Mouse (Mus musculus) left cerebral cortex, postnatal 10 days (tissue): ENCODE data around the gene A2ml1. TPM values are rescaled to one million over a fixed set of nuclear protein-coding genes. Genes with fewer than 3 reads are reported as not detected.

Source experiments
- DNase-seq, 2 experiments: peaks; one replicate each; pipeline ENCODE4 v3.0.0; 2021 to 2022; ENCODE audit warnings: low spot score in 2 of 2, mixed read lengths in 1 of 2; ENCODE audit errors: extremely low spot score in 1 of 2
- intact Hi-C: fragments of 180-260 bp; cut with DNase I; formaldehyde crosslinking; loops from one replicate; pipeline ENCODE4 v1.15.1; 2025
- total RNA-seq, 2 experiments: library from RNA; stranded (reverse); gene quantifications; 2 replicates each; pipeline ENCODE4 v1.2.3; 2021

The A2ml1 gene
- total RNA-seq, 2 experiments from 2014 or later = 16.1 to 17.9 TPM

DNA sequence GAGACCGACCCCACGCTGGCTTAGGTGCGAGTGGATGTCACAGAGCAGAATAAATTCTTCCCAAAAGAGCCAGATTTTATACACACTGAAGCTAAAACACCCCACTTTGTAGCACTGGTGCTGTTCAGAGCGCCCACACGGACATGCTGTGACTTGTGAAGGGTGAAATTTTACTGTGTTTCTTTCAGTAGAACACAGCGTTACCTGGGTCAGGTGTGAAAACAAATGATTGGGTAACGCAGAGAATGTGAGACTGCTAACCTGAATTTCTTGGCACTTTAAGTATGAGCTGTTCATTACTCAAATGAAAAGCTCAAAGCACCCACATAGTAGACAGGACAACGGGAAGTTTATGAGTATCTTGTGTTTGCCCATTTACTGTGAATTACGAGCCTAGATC, 4.1 kb downstream of the A2ml1 start:
- intact Hi-C loops = no loop called here
- no peak for DNase-seq

DNA sequence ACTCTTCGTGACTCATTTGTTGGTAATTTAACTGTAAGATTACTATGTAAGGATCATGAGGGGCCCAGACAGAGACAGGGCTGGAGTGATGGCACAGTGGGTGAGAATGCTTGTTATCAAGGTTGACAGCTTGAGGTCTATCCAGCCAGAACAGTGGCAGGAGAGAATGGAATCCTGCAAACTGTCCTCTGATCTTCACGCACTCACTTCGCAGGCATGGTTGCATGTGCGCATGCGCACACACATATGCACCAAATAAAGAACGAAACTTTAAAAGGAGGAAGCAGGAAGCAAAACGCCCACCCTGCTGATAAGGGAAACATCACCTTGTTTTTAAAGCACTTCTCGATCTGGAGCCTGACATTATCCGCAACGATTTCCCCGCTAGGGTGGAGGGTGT, 14.8 kb downstream of the A2ml1 start:
- no peak for DNase-seq
- intact Hi-C loops = no loop called here

DNA sequence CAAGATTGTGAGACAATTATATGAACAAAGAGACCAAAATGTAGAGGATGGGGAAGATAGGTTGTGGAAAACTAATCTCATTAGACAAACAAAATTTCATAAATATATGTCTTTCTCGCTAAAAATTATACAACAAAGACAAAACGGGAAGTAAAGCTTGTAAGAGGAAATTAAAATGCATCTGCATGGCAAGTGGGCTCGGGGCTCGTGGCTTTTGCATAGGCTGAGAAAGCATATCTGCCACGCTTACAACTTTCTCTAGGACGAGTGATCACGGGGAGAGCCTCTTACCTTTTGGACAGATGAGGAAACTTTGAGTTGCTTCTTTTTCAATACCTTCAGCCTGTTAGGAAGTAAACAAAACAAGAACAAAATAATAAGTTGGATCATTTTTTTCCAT, 27.4 kb downstream of the A2ml1 start:
- no peak for DNase-seq
- intact Hi-C loops = no loop called here

DNA sequence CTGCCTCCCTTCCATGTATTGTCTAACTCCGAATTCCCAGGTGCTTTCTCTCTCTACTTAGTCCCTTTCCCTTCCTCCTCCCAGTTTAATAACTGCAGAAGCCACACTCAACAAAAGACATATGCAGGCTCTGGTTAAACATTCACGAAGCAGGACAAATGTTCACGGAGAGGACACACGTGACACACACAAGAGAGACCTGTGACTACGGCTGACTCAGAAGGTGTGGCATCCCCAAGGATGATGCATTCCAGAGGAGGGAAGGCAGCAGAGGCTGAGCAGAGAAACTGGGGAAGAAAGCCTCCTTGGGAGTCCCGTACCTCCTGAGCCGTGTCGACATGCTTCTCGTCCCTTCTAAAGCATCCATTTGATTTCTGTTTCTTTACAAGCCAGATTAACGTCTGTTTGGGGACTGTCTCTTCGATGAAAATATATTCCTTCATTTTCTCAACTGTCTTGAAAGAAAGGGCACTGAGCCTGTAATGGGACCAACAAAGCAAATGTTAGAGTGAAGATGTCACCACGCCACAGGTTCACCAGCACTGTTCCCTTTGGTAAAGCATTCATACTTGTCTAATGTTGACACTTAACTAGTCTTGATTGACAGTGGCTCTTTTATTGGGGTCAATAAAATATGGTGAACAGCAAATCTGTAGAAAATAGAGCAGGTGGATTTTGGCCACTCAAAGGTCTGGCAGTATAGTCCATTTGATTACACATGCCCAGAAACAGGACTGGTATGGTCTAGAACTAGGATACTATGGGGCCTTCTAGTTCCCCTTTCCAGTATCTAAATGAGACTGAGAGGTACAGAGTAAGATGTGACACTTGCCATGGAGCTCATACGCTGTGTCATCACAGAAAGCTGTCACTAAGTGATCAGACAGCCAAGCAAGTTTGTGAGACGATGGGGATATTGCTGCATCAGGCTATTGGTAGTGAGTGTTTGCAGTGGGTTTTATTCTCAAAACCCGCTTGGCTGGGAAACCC, 31.6 kb downstream of the A2ml1 start:
- intact Hi-C loops = no loop called here
- DNase-seq = no peak

DNA sequence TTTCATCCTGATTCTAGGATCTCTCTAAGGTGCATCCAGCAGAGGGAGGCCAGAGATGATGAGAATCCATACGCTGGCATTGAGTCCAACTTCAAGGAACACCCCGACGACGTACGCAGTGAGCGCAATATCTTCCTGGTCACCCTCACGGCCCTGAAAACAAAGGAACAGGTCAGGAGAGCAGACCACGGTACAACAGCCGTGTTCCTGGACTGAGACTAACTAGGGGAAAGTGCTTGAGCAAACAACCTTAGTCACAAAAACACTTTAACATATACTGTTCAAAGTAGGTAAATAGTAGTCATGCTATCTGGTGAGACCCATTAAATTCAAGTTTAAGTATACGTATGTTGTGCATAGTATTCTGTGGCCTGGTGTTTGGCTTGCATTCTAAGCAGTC, 32.9 kb downstream of the A2ml1 start:
- DNase-seq = no peak
- intact Hi-C loops = no loop called here

DNA sequence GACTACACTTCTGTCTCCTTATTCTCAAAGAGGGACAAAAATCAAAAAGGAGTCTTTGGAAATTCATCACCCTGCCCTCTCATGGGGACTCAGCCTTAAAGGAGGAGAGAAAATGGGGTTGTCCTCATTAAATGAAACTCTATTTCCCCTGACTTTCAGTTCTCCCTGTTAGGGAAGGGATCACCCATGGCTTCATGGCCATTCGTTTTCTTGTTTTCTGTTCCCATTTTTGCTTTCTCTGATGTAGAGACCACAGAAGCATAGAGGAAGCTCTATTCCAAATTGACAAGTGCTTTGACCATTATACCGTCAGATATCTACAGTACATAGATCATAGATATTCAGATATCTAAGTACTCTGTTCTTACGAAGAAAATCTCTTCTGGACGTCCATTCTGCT, 36.0 kb downstream of the A2ml1 start:
- intact Hi-C loops = no loop called here
- no peak for DNase-seq

DNA sequence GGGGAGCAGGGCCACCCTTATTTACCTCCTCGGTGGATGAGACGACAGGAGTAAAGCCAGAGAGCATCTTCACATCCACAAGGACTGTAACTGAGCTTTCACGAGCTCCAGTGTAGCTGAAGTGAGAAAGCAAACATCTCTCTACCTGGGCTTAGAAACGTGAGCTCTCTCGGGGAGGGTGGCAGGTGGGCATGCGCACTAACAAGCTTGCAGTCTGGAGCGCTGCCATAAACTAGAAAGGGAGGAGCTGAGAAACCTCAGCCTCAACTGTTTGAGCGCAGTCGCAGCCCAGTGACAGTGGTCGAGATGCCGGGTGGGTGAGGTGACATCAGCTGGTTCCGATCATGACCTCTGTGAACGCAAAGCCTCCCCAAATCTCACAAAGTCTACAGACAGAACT, 38.2 kb downstream of the A2ml1 start:
- intact Hi-C loops = no loop called here
- peak in 1 of 2 experiments; percentile 42 for DNase-seq

DNA sequence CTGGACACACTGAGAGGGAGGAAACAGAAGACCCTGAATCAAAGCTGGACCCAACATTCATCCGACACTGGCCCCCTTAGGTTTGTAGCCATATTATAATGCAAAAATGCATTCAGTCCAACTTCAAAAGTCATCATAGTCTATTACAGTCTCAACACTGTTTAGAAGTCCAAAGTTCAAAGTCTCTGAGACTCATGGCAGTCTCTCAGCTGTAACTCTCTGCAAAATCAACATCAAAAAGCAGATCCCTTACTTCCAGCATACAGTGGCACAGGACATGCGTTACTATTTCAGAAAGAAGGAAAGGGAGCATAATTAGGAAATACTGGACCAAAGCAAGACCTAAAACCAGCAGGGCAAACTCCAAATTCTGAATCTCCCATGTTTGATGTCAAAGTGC, 46.2 kb downstream of the A2ml1 start:
- DNase-seq = no peak
- intact Hi-C loops = no loop called here

DNA sequence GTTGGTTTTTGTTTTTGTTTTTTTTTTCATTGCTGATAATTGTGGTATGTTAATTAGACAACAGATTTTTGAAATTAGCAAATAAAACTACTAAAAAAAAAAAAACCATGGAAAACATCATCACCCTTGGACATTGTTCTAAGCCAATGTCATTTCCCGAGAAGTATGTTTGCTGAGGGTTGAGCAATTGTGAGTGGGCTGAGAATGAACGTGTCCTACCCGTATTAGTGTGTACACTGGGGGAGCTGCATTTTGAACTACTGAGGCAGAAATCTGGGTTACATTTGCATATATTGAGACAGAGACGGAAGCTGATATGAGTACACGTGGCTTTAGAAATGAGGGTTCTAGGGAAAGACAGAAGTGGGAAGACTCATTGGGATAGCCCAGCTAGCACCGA, 48.1 kb downstream of the A2ml1 start:
- DNase-seq = no peak
- intact Hi-C loops = no loop called here

DNA sequence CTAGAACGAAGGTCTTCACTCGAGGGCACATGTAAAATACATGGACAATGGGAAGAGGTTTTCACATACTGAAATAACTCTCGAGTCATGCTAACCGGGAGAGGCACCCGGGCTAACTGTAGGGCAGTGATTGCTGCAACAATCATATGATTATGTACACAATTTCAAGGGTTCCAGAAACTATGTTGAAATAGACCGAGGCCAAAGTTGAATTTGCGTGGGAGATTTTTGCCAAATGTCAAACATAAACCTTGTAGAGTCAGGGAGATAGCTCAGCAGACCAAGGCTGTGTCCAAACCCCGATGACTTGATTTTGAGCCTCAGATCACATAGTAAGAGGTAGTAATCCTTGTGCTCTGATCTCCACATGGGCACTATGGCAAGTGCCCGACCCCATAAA, 48.7 kb downstream of the A2ml1 start:
- no peak for DNase-seq
- intact Hi-C loops = no loop called here

DNA sequence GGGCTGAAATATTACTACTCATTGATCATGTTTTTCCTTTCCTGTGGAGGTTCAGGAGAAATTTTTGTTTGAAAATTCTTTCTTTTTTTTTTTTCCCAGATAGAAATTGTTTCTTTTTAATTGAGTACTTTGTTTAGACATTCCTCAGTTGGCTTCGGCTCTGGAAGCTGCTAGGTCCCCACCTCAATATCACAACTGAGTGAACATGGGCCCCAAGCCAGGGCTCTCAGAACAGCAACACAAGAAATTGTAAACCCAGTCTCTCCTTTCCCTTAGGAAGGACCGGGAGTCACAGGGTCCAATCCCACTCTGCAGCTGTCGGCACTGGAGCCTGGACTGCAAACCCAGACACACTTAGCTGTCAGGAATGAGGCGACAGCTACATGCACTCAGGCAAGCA, 52.9 kb downstream of the A2ml1 start:
- DNase-seq = no peak
- intact Hi-C loops = no loop called here

DNA sequence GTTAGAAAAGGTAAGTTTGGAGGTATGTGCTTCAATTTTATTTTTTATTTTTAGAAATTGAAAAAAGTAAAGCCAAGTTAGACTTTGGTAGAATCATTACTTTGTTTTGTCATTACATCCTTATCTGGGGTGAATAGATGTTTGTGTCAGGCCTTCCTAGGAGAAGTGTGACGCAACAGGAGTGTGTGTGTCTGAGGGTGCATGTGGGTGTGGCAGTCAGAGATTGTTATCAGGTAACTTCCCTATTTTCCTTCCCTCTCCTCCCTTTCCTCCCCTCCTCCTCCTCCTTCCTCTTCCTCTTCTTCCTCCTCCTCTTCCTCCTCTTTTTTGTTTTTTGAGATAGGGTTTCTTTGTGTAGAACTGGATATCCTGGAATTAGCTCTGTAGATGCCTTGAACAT, 54.3 kb downstream of the A2ml1 start:
- no peak for DNase-seq
- intact Hi-C loops = no loop called here

DNA sequence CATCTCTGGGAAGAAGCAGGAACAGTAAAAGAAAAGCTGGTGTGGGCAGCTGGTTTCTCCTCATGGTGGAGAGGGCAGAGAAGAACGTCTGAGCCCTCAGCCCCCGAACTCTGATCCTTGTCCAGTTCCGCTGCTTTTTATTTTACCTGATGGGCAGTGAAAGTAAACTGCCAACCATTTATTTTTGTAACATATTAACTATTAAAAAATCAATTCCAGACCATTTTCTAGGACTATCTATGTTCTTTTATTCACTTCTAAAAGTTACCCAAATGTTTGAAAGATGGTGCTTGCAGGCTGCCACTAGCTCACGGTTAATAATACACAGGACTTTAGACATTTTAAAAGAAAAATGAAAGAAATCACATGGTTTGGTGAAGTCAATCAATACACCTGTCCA, 54.8 kb downstream of the A2ml1 start, which contains the start of gene Pzp:
TSS of gene Pzp (minus strand) at position 120 of the 400 bp plus-strand sequence.
- intact Hi-C loops = no loop called here
- no peak for DNase-seq

DNA sequence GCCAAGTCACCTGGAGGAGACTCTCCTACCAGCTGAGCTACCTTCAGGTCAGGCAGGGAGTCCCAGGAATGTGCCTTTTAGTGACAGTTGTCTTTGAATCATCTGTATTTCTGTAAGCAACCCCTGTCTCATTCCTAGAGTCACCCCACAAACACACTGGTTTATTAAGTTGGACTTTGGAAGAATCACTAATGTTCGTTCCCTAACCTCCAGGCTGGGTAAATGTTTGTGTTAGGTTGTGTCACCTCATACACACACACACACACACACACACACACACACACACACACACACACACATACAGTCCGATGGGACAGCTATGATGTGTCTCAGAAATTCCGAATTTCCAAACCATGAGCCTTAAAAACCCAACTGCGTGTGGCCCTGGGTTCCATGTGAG, 55.6 kb downstream of the A2ml1 start:
- no peak for DNase-seq
- intact Hi-C loops = no loop called here

DNA sequence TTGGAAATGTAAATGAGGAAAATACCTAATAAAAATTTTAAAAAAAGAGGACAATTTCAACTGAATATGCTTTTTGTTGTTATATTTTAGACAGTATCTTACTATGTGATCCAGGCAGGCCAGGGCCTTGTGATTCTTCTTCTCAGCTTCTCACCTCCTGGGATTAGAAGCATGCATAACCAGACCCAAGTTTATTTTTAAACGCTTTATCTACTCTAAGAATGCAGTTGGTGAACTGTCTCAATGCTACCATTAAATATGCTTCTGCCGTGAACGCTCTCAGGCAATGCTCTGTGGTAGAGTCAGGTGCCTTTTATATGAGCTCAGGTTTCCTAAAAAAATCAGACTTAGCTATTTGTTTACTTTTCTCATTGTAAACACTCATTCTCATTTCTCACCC, 58.0 kb downstream of the A2ml1 start:
- DNase-seq = no peak
- intact Hi-C loops = no loop called here

DNA sequence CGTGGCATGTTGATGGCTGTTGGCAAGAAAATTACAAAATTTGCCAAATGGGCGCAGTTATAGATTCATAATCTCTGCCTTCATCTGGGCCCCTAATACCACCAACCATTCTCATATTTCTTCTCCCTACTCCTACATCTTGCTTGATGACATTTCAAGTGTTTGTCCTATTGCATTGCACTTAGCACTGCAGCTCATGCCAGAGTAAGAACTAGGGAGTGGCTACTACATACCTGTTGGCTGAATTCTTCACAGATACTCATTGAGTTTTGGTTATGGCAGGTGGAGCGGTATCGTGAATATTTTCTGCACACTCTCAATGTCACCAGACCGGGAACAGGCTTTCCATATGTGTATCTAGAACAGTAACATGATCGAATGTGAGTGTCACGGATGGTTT, 62.2 kb downstream of the A2ml1 start:
- no peak for DNase-seq
- intact Hi-C loops = no loop called here

DNA sequence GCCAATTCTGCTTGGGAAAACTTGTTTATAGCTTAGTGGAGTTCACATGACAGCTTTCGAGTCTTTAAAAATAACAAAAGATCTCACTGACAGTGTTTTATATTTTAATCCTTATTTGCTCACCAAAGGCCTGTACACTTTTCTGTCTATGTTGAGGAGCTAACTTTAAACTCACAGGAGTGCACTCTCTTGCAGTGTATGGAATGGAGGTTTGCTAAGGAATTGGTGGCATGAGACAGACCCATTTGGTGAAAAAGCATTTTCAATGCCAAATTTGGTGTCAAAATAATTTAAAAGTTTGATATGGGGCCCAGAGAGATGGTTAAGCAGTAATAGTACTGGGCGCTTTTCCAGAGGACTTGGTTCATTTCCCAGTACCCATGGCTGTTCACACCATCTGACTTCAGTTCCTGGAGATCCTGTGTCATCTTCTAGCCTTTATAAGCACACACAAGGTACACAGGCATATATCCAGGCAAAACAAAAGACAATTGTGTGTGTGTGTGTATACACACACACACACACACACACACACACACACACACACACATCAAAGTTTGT, 75.7 kb downstream of the A2ml1 start:
- intact Hi-C loops = no loop called here
- peak in 1 of 2 experiments; percentile 49 for DNase-seq

DNA sequence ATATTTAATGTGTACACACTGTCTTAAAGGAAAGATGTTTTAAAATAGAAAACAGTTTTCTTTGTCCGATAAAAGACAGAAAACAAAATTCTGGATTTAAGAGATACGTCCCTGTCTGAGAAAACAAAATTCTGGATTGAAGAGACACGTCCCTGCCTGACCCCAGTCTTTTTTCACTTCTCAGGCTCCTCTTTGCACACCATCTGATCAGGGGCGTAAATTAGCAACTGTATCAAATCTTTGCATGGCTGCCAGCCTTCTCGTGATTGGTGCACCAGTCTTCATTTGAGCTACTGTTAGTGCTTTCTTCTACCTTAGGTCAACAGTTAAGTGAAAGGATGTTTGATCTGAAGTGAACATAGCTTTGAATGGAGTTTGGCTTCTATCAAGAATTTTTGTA, 76.7 kb downstream of the A2ml1 start:
- peak in 1 of 2 experiments; percentile 20 for DNase-seq
- intact Hi-C loops = no loop called here

DNA sequence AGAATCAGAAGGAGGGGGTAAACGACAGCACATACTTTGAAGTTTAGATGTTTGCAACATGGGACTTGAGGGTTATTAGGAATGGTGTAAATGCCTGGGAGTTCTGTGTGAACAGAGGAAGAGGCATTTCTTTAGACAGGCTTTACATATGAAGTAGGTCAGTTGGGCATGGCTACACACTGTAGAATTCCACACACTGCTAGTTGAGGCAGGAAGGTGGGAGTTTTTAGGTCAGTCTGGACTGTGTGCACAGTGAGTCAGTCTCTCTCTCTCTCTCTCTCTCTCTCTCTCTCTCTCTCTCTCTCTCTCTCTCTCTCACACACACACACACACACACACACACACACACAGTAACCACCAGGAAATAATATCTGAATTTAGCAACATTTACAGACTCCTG, 86.1 kb downstream of the A2ml1 start:
- intact Hi-C loops = no loop called here
- DNase-seq = no peak

DNA sequence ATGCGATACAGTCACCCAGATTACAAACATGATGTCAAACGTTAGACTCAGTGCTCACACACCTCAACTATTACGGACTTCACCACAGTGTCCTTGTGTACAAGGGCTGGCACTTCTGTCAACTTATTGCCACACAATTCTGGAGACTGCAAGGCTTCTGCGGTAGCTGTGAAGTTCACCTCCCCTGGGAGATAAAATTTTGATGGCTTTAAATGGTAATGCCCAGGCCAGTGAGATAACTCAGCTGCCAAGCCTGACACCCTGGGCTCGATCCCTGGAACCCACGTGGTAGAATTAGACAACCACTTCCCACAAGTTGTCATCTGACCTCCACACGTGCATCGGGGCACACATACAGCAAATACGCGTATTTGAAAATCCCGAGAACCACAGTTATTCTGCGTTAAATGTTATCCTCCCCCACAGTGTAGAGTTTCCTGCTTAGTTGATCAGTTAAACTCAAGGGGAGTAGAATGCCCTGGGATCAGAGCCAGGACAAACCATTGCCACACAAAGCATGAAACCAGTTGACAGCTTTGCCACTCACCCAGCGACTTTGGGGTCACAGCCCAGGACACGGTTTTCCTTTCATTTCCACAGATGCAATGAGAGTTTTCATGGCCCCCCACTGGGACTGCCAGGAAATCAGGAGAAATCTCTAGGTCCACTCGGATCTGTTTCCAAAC, 86.6 kb downstream of the A2ml1 start:
- intact Hi-C loops = no loop called here
- no peak for DNase-seq
